Mouse (Mus musculus) neural tube, embryonic 11.5 days (tissue): ENCODE results near the gene Fancf. TPM values are rescaled to one million over a fixed set of nuclear protein-coding genes. Genes with fewer than 3 reads are reported as not detected.
A peak's percentile ranks its signal among the peaks of the same experiment; 100 is the strongest.

Experiments
- ATAC-seq: fragments of 200-750 bp; cut with Nextera tagmentation; 2 replicates; pipeline ENCODE4 v1.8.0; 2017; ENCODE audit warnings: moderate number of reproducible peaks, mild to moderate bottlenecking, moderate TSS enrichment, moderate library complexity; ENCODE audit not compliant: insufficient read depth, low FRiP score, low TSS enrichment
- DNase-seq: peaks from one replicate; pipeline ENCODE4 v3.0.0-alpha.2; 2015; ENCODE audit warnings: low spot score
- H3K27ac ChIP-seq: fragments of 300-500 bp; sonication (generic); 2 replicates; pipeline ENCODE4 v1.5.1; 2014; ENCODE audit warnings: low read depth, mild to moderate bottlenecking, low read length
- H3K27me3 ChIP-seq: fragments of 300-500 bp; sonication (generic); 2 replicates; pipeline ENCODE4 v1.6.1; 2014; ENCODE audit warnings: mild to moderate bottlenecking, low read length, mixed read lengths; ENCODE audit not compliant: control insufficient read depth, insufficient read depth
- H3K36me3 ChIP-seq: fragments of 300-500 bp; sonication (generic); 2 replicates; pipeline ENCODE4 v1.6.1; 2014; ENCODE audit warnings: mild to moderate bottlenecking, low read length, moderate library complexity, mixed read lengths; ENCODE audit not compliant: control insufficient read depth, insufficient read depth
- H3K4me1 ChIP-seq: fragments of 300-500 bp; sonication (generic); 2 replicates; pipeline ENCODE4 v1.6.1; 2014; ENCODE audit warnings: low read length, mixed read lengths; ENCODE audit not compliant: control insufficient read depth, insufficient read depth
- H3K4me2 ChIP-seq: fragments of 300-500 bp; sonication (generic); 2 replicates; pipeline ENCODE4 v1.6.1; 2014; ENCODE audit warnings: low read depth, mild to moderate bottlenecking, moderate library complexity
- H3K4me3 ChIP-seq: fragments of 300-500 bp; sonication (generic); 2 replicates; pipeline ENCODE4 v1.5.1; 2014; ENCODE audit warnings: low read depth, low read length
- H3K9ac ChIP-seq: fragments of 300-500 bp; sonication (generic); 2 replicates; pipeline ENCODE4 v1.6.1; 2014; ENCODE audit warnings: mild to moderate bottlenecking, low read length
- H3K9me3 ChIP-seq: fragments of 300-500 bp; sonication (generic); 2 replicates; pipeline ENCODE4 v1.6.1; 2016; ENCODE audit warnings: low read length; ENCODE audit not compliant: control insufficient read depth
- WGBS: fragments of 180-500 bp; shearing (Covaris S2); extraction: QIAGEN DNeasy Blood & Tissue Kit; methylation state at CpG from one replicate; pipeline ENCODE4 v1.1.7; 2014; 5-methylcytosine and 5-hydroxymethylcytosine counted together
- polyA plus RNA-seq: library from polyadenylated mRNA; unstranded; fragments of >200 nt; fragmentation: Nextera tagmentation; extraction: Ambion mirVana; gene quantifications from 2 replicates; pipeline ENCODE4 v1.2.1, GENCODE M21; 2014

Gene Fancf
- polyA plus RNA-seq, 1 experiment from 2014 or later = 14.7 TPM

GRCm38 (mm10) chr7:51862842-51863241 is 775 bp upstream of the Fancf start:
- WGBS = 78% methylated on average over 3 of the region's 3 CpGs
- H3K4me2 ChIP-seq = peak overlapping the region; percentile 66
- H3K4me1 ChIP-seq = peaks cover 7% of the 10 kb centered on the region; the same call in 1 of the 2 replicates
- DNase-seq (no peak), ATAC-seq (no peak)
- peak overlapping the region; percentile 95; the same call in 1 of the 2 replicates for H3K9ac ChIP-seq
- H3K9me3 ChIP-seq = no peaks in the 10 kb centered on the region
- no peak overlapping the region for H3K27ac ChIP-seq
- H3K27me3 ChIP-seq = no peaks in the 10 kb centered on the region
- H3K4me3 ChIP-seq = peak overlapping the region; percentile 76
- H3K36me3 ChIP-seq = no peaks in the 10 kb centered on the region

- H3K36me3 ChIP-seq = no peaks in the 10 kb centered on the region
- H3K4me1 ChIP-seq = peaks cover 7% of the 10 kb centered on the region; the same call in 1 of the 2 replicates
- H3K27me3 ChIP-seq = no peaks in the 10 kb centered on the region
- H3K9ac ChIP-seq = peak within 1 kb of the TSS; percentile 95
- DNase-seq = peak; percentile 89
- WGBS = 9% methylated on average over 82 of the region's 105 CpGs
- peak within 1 kb of the TSS; percentile 76 for H3K4me3 ChIP-seq
- peak within 1 kb of the TSS; percentile 66 for H3K4me2 ChIP-seq
- ATAC-seq = peak; percentile 80
- H3K27ac ChIP-seq = peak within 1 kb of the TSS; percentile 98
- no peaks in the 10 kb centered on the region for H3K9me3 ChIP-seq
Observed at GRCm38 (mm10) chr7:51861250-51862096, 594 bp downstream of the Fancf start, which contains the start of gene Gas2. Gene Gas2 (plus strand): TSS chr7:51862015.

- no peak for DNase-seq
- Histone ChIP-seq H3K27ac (no peak overlapping the region), H3K4me1 (no peaks in the 10 kb centered on the region), H3K9me3 (no peaks in the 10 kb centered on the region), H3K4me2 (no peak overlapping the region), H3K4me3 (no peak overlapping the region), H3K27me3 (no peaks in the 10 kb centered on the region), H3K9ac (no peak overlapping the region), H3K36me3 (no peaks in the 10 kb centered on the region)
- no peak for ATAC-seq
- 84% methylated on average over 5 of the region's 5 CpGs for WGBS
Observed at GRCm38 (mm10) chr7:51851890-51852507, 10.1 kb downstream of the Fancf start.

GRCm38 (mm10) chr7:51850877-51851276 is 11.2 kb downstream of the Fancf start:
- H3K9ac ChIP-seq = no peak overlapping the region
- H3K9me3 ChIP-seq = no peaks in the 10 kb centered on the region
- no peaks in the 10 kb centered on the region for H3K36me3 ChIP-seq
- DNase-seq (no peak), ATAC-seq (no peak)
- no peaks in the 10 kb centered on the region for H3K4me1 ChIP-seq
- H3K4me2 ChIP-seq = no peak overlapping the region
- H3K4me3 ChIP-seq = no peak overlapping the region
- H3K27ac ChIP-seq = no peak overlapping the region
- WGBS = 83% methylated on average over 6 of the region's 6 CpGs
- no peaks in the 10 kb centered on the region for H3K27me3 ChIP-seq

- Histone ChIP-seq H3K4me2 (no peak overlapping the region), H3K4me3 (no peak overlapping the region), H3K9ac (no peak overlapping the region), H3K27me3 (no peaks in the 10 kb centered on the region), H3K4me1 (no peaks in the 10 kb centered on the region), H3K27ac (0 out of 2 replicates have a peak overlapping the region, but pooled peaks have one; percentile 14), H3K9me3 (no peaks in the 10 kb centered on the region; the same call in 1 of the 2 replicates), H3K36me3 (no peaks in the 10 kb centered on the region)
- ATAC-seq (no peak), DNase-seq (no peak)
- 84% methylated on average over 7 of the region's 7 CpGs for WGBS
Observed at GRCm38 (mm10) chr7:51840515-51840914, 21.6 kb downstream of the Fancf start.

GRCm38 (mm10) chr7:51831917-51832316 is 30.1 kb downstream of the Fancf start:
- H3K27me3 ChIP-seq = no peaks in the 10 kb centered on the region
- WGBS = 31% methylated on average over 7 of the region's 7 CpGs
- H3K4me1 ChIP-seq = no peaks in the 10 kb centered on the region
- H3K4me2 ChIP-seq = no peak overlapping the region
- ATAC-seq (peak; percentile 70), DNase-seq (peak; percentile 44)
- no peak overlapping the region for H3K4me3 ChIP-seq
- H3K9ac ChIP-seq = no peak overlapping the region
- peak overlapping the region; percentile 34; the same call in 1 of the 2 replicates for H3K27ac ChIP-seq
- no peaks in the 10 kb centered on the region for H3K36me3 ChIP-seq
- no peaks in the 10 kb centered on the region for H3K9me3 ChIP-seq

- Histone ChIP-seq H3K27ac (0 out of 2 replicates have a peak overlapping the region, but pooled peaks have one; percentile 8), H3K4me2 (no peak overlapping the region), H3K27me3 (no peaks in the 10 kb centered on the region), H3K9ac (no peak overlapping the region), H3K4me1 (no peaks in the 10 kb centered on the region), H3K4me3 (no peak overlapping the region), H3K36me3 (no peaks in the 10 kb centered on the region), H3K9me3 (no peaks in the 10 kb centered on the region)
- no peak for DNase-seq
- 73% methylated on average over 7 of the region's 7 CpGs for WGBS
- ATAC-seq = peak; percentile 20; the same call in 1 of the 2 replicates
Observed at GRCm38 (mm10) chr7:51823562-51824338, 38.3 kb downstream of the Fancf start.

GRCm38 (mm10) chr7:51821467-51821866 is 40.6 kb downstream of the Fancf start:
- Histone ChIP-seq H3K4me3 (no peak overlapping the region), H3K9ac (no peak overlapping the region), H3K36me3 (no peaks in the 10 kb centered on the region), H3K27ac (no peak overlapping the region), H3K4me1 (no peaks in the 10 kb centered on the region), H3K4me2 (no peak overlapping the region), H3K27me3 (no peaks in the 10 kb centered on the region), H3K9me3 (no peaks in the 10 kb centered on the region)
- DNase-seq (no peak), ATAC-seq (no peak)
- WGBS = 70% methylated on average over 2 of the region's 2 CpGs
